Mouse (Mus musculus): ENCODE results near the gene Slc39a8. TPM values are rescaled to one million over a fixed set of nuclear protein-coding genes. Genes with fewer than 3 reads are reported as not detected.

Gene Slc39a8
- polyA plus RNA-seq, 1 experiment, result 35.7 TPM

DNA sequence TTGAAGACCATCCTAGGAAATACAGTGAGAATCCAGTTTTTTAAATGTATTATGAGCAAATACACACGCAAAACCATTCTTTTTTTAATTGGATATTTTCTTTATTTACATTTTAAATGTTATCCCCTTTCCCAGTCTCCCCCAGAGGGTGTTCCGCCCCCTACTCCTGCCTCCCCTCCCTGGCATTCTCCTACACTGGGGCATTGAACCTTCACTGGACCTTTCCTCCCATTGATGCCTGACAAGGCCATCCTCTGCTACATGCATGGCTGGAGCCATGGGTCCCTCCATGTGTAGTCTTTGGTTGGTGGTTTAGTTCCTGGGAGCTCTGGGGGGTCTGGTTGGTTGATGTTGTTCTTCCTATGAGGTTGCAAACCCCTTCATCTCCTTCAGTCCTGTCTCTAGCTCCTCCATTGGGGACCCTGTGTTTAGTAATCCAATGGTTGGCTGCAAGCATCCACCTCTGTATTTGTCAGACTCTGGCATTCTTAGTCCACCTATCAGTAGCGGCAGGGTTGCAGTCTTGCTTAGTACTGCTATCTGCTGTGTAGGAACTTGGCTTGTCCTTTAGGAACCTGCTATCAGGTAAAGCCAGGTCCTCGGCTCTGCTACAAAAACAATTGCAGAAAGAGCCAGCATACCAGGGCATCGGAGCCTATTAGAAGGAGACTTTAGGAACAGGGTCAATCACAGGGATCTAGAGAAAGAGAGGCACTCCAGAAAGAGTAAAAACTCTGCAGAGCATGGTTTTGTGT lies 8.9 kb upstream of the Slc39a8 start:
- Histone ChIP-seq H3K4me3 (ENCODE audit: low read depth, low read length) (no peak overlapping the region), H3K27me3 (ENCODE audit: control insufficient read depth, insufficient read depth, low read length, poor library complexity, severe bottlenecking) (no peaks in the 10 kb centered on the region), H3K4me1 (ENCODE audit: control insufficient read depth, insufficient read depth, low read length) (no peaks in the 10 kb centered on the region), H3K9ac (ENCODE audit: low read depth, poor library complexity, severe bottlenecking) (no peak overlapping the region), H3K9me3 (replicated peaks; ENCODE audit: control insufficient read depth, insufficient read depth, low read length, poor library complexity, severe bottlenecking) (peaks cover 6% of the 10 kb centered on the region), H3K36me3 (ENCODE audit: control insufficient read depth, insufficient read depth, low read length, poor library complexity, severe bottlenecking) (no peaks in the 10 kb centered on the region), H3K27ac (ENCODE audit: insufficient read depth, low read length) (no peak overlapping the region)
- no peak for TF ChIP-seq EP300 (IDR thresholded peaks at IDR 0.05; ENCODE audit: insufficient read depth, low read depth, low read length)
- no peak for TF ChIP-seq CTCF (IDR thresholded peaks at IDR 0.05; ENCODE audit: low read depth, low read length)

- Histone ChIP-seq H3K4me1 (ENCODE audit: control insufficient read depth, insufficient read depth, low read length) (no peaks in the 10 kb centered on the region), H3K9me3 (replicated peaks; ENCODE audit: control insufficient read depth, insufficient read depth, low read length, poor library complexity, severe bottlenecking) (no peaks in the 10 kb centered on the region), H3K36me3 (ENCODE audit: control insufficient read depth, insufficient read depth, low read length, poor library complexity, severe bottlenecking) (no peaks in the 10 kb centered on the region), H3K4me3 (ENCODE audit: low read depth, low read length) (no peak overlapping the region), H3K27me3 (ENCODE audit: control insufficient read depth, insufficient read depth, low read length, poor library complexity, severe bottlenecking) (no peaks in the 10 kb centered on the region), H3K27ac (ENCODE audit: insufficient read depth, low read length) (no peak overlapping the region), H3K9ac (ENCODE audit: low read depth, poor library complexity, severe bottlenecking) (no peak overlapping the region)
- TF ChIP-seq POLR2A (IDR thresholded peaks at IDR 0.05; ENCODE audit: insufficient read depth, low read length), result no peak
- TF ChIP-seq CTCF (IDR thresholded peaks at IDR 0.05; ENCODE audit: low read depth, low read length), result no peak
- TF ChIP-seq EP300 (IDR thresholded peaks at IDR 0.05; ENCODE audit: insufficient read depth, low read depth, low read length), result no peak
Observed at GRCm38 (mm10) chr3:135817124-135817523, 8.0 kb upstream of the Slc39a8 start.

- Histone ChIP-seq H3K4me3 (ENCODE audit: low read depth, low read length) (no peak overlapping the region), H3K27ac (ENCODE audit: insufficient read depth, low read length) (no peak overlapping the region), H3K36me3 (ENCODE audit: control insufficient read depth, insufficient read depth, low read length, poor library complexity, severe bottlenecking) (no peaks in the 10 kb centered on the region), H3K9me3 (replicated peaks; ENCODE audit: control insufficient read depth, insufficient read depth, low read length, poor library complexity, severe bottlenecking) (no peaks in the 10 kb centered on the region), H3K9ac (ENCODE audit: low read depth, poor library complexity, severe bottlenecking) (no peak overlapping the region), H3K27me3 (ENCODE audit: control insufficient read depth, insufficient read depth, low read length, poor library complexity, severe bottlenecking) (peaks cover 12% of the 10 kb centered on the region), H3K4me1 (ENCODE audit: control insufficient read depth, insufficient read depth, low read length) (no peaks in the 10 kb centered on the region)
- TF ChIP-seq POLR2A (IDR thresholded peaks at IDR 0.05; ENCODE audit: insufficient read depth, low read length), result no peak
- TF ChIP-seq EP300 (IDR thresholded peaks at IDR 0.05; ENCODE audit: insufficient read depth, low read depth, low read length), result no peak
Observed at GRCm38 (mm10) chr3:135824436-135824835, 643 bp upstream of the Slc39a8 start.

GRCm38 (mm10) chr3:135825754-135826683 lies 940 bp downstream of the Slc39a8 start:
- Histone ChIP-seq H3K9me3 (replicated peaks; ENCODE audit: control insufficient read depth, insufficient read depth, low read length, poor library complexity, severe bottlenecking) (no peaks in the 10 kb centered on the region), H3K4me3 (ENCODE audit: low read depth, low read length) (peak overlapping the region; percentile 78), H3K4me1 (ENCODE audit: control insufficient read depth, insufficient read depth, low read length) (no peaks in the 10 kb centered on the region), H3K9ac (ENCODE audit: low read depth, poor library complexity, severe bottlenecking) (peak overlapping the region; percentile 60), H3K27me3 (ENCODE audit: control insufficient read depth, insufficient read depth, low read length, poor library complexity, severe bottlenecking) (peaks cover 12% of the 10 kb centered on the region), H3K27ac (ENCODE audit: insufficient read depth, low read length) (no peak overlapping the region), H3K36me3 (ENCODE audit: control insufficient read depth, insufficient read depth, low read length, poor library complexity, severe bottlenecking) (no peaks in the 10 kb centered on the region)
- TF ChIP-seq POLR2A (IDR thresholded peaks at IDR 0.05; ENCODE audit: insufficient read depth, low read length), result no peak
- TF ChIP-seq CTCF (IDR thresholded peaks at IDR 0.05; ENCODE audit: low read depth, low read length), result no peak
- TF ChIP-seq EP300 (IDR thresholded peaks at IDR 0.05; ENCODE audit: insufficient read depth, low read depth, low read length), result no peak

DNA sequence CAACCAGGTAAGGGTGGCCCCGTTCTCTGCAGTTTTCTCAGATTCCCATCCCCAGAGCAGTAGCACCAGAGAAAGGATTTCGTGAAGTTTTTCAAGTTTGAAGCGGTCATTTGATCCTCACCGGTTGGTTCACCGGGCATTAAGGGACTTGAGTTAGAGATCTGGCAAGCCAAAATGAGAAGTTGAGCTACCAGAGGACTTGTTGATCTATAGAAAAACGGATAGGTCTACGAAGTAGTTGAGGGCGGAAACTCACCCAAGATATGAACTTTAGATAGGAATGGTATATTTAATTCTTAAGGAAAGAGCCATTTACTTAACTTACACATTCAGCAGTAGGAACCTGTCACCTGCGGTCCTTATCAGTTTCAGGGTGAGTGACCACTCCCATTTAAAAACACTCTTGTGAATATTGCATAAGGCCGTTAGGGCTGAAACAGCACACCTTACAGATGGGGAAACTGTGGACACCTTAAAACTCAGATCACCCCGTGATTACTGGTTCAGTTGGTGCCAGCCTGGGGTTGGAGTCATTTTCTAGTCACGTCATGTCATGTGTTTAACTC lies 1.7 kb downstream of the Slc39a8 start:
- Histone ChIP-seq H3K4me1 (ENCODE audit: control insufficient read depth, insufficient read depth, low read length) (no peaks in the 10 kb centered on the region), H3K27ac (ENCODE audit: insufficient read depth, low read length) (no peak overlapping the region), H3K4me3 (ENCODE audit: low read depth, low read length) (peak overlapping the region; percentile 78), H3K36me3 (ENCODE audit: control insufficient read depth, insufficient read depth, low read length, poor library complexity, severe bottlenecking) (no peaks in the 10 kb centered on the region), H3K9ac (ENCODE audit: low read depth, poor library complexity, severe bottlenecking) (peak overlapping the region; percentile 60), H3K9me3 (replicated peaks; ENCODE audit: control insufficient read depth, insufficient read depth, low read length, poor library complexity, severe bottlenecking) (no peaks in the 10 kb centered on the region), H3K27me3 (ENCODE audit: control insufficient read depth, insufficient read depth, low read length, poor library complexity, severe bottlenecking) (peaks cover 12% of the 10 kb centered on the region)
- TF ChIP-seq CTCF (IDR thresholded peaks at IDR 0.05; ENCODE audit: low read depth, low read length) (no peak), EP300 (IDR thresholded peaks at IDR 0.05; ENCODE audit: insufficient read depth, low read depth, low read length) (no peak), POLR2A (IDR thresholded peaks at IDR 0.05; ENCODE audit: insufficient read depth, low read length) (no peak)

Measured in ES-Bruce4 (cell line).